Mouse (Mus musculus) ES-Bruce4 (cell line): Measurements from ENCODE around the gene Nr1h5.

Experiments used
- CTCF ChIP-seq: IDR thresholded peaks from one replicate; pipeline ENCODE4 v1.8.1; 2011; ENCODE audit warnings: low read depth, low read length
- EP300 ChIP-seq: IDR thresholded peaks from 2 replicates; pipeline ENCODE4 v1.6.1; 2011; ENCODE audit warnings: low read depth, low read length; ENCODE audit not compliant: insufficient read depth
- POLR2A ChIP-seq: IDR thresholded peaks from one replicate; pipeline ENCODE4 v1.8.1; 2011; ENCODE audit warnings: low read length; ENCODE audit not compliant: insufficient read depth

DNA sequence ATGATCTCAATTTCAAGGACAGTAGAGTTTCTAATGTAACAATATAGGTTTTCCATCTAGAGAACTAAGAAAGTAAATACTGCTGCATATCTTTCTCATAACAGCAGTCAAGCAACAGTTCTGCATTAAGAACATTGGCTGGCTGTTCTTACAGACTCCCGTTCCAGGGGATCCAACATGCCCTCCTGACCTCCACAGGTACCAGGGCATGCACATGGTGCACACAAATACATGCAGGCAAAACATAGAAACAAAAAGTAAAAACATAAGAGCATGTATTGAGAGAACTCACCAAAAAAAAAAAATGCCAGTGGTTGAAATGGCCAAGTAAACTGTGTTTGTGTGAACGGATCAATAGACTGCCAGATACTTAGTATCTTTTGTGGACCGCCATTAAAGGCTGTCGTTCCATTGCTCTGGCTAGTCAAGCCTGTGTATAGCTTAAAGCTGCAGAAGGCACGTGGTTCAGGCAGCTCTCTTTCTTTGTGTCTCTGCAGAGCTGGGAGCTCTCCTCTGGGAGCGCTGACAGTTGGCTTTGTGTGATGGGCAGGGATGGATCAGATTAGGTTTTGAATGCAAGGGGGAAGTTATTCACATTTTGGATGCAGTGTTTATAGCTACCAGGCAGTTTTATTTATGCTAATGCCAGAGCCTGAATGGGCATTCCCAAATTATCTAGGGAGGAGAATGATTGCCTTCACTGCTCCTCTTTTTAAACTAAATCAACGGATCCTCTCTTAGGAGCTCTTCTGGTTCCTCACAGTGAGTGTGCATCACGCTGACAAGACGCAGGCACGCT is 15.8 kb upstream of the Nr1h5 start:
- TF ChIP-seq POLR2A (no peak), CTCF (no peak), EP300 (no peak)
